Mouse (Mus musculus): ENCODE data around the gene Olfr1040.
"Not testable (repeated sequence)": the region's sequence is repeated elsewhere in the genome, so short reads cannot be mapped to it uniquely, and the experiment has no call there.

Olfr1040 gene

GRCm38 (mm10) chr2:86146632-86147031 is at the start of gene Olfr1040:
TSS of gene Olfr1040 (minus strand) at chr2:86146732.
- no peak for DNase-seq (ENCODE audit: extremely low read depth, low read depth, low spot score)

GRCm38 (mm10) chr2:86195863-86196262 is 49.3 kb upstream of the Olfr1040 start:
- DNase-seq (ENCODE audit: extremely low read depth, low read depth, low spot score) = no peak

- no peak for DNase-seq (ENCODE audit: extremely low read depth, low read depth, low spot score)
These were observed 39.1 kb upstream of the Olfr1040 start, which contains the start of gene Olfr52 for GRCm38 (mm10) chr2:86185583-86185982. TSS of gene Olfr52 (minus strand) at chr2:86185683.

GRCm38 (mm10) chr2:86179950-86180349 is 33.4 kb upstream of the Olfr1040 start:
- DNase-seq (ENCODE audit: extremely low read depth, low read depth, low spot score) = no peak

GRCm38 (mm10) chr2:86177720-86178119 is 31.2 kb upstream of the Olfr1040 start, which contains the start of gene Olfr1044:
TSS of gene Olfr1044 (minus strand) at chr2:86177820.
- DNase-seq (ENCODE audit: extremely low read depth, low read depth, low spot score) = no peak

- DNase-seq (ENCODE audit: extremely low read depth, low read depth, low spot score) = not testable (repeated sequence)
These were observed 28.9 kb upstream of the Olfr1040 start for GRCm38 (mm10) chr2:86175422-86175821.

- DNase-seq (ENCODE audit: extremely low read depth, low read depth, low spot score) = no peak
These were observed 20.9 kb upstream of the Olfr1040 start, which contains the start of gene Olfr1043 for GRCm38 (mm10) chr2:86167422-86167821. TSS of gene Olfr1043 (minus strand) at chr2:86167522.

GRCm38 (mm10) chr2:86161738-86162137 is 15.2 kb upstream of the Olfr1040 start, which contains the start of gene Olfr1042:
TSS of gene Olfr1042 (minus strand) at chr2:86161838.
- DNase-seq (ENCODE audit: extremely low read depth, low read depth, low spot score) = no peak

GRCm38 (mm10) chr2:86135828-86136227 is 10.7 kb downstream of the Olfr1040 start, which contains the start of gene Olfr1039:
TSS of gene Olfr1039 (minus strand) at chr2:86135928.
- DNase-seq (ENCODE audit: extremely low read depth, low read depth, low spot score) = no peak
